Mouse (Mus musculus): ENCODE measurements at regions not wholly inside any gene's neighbourhood (a gene's known extent, or its start where the extent isn't known, plus 50 kb on each side); places are given as distances from the start of the nearest gene placed in this dataset.
"Not testable (repeated sequence)": the region's sequence is repeated elsewhere in the genome, so short reads cannot be mapped to it uniquely, and the experiment has no call there.

GRCm38 (mm10) chr13:73035336-73035940, 224.8 kb upstream of the Irx4 start:
- DNase-seq (ENCODE audit: low spot score) = no peak

GRCm38 (mm10) chr13:73039731-73040130, 220.5 kb upstream of the Irx4 start:
- DNase-seq (ENCODE audit: low spot score) = no peak

GRCm38 (mm10) chr13:73041233-73042040, 218.8 kb upstream of the Irx4 start:
- no peak for DNase-seq (ENCODE audit: low spot score)

GRCm38 (mm10) chr13:73069840-73070530, 190.3 kb upstream of the Irx4 start:
- no peak for DNase-seq (ENCODE audit: low spot score)

- DNase-seq (ENCODE audit: low spot score) = no peak
Measured at GRCm38 (mm10) chr13:73070531-73070908, 189.8 kb upstream of the Irx4 start.

GRCm38 (mm10) chr13:73071032-73071431, 189.2 kb upstream of the Irx4 start:
- DNase-seq (ENCODE audit: low spot score) = no peak

- no peak for DNase-seq (ENCODE audit: low spot score)
Measured at GRCm38 (mm10) chr13:73071854-73072852, 188.1 kb upstream of the Irx4 start.

- no peak for DNase-seq (ENCODE audit: low spot score)
Measured at GRCm38 (mm10) chr13:73077866-73078430, 182.3 kb upstream of the Irx4 start.

GRCm38 (mm10) chr13:73087815-73088214, 172.5 kb upstream of the Irx4 start:
- not testable (repeated sequence) for DNase-seq (ENCODE audit: low spot score)

GRCm38 (mm10) chr13:73091886-73092285, 168.4 kb upstream of the Irx4 start:
- no peak for DNase-seq (ENCODE audit: low spot score)

GRCm38 (mm10) chr13:73097502-73097901, 162.8 kb upstream of the Irx4 start:
- DNase-seq (ENCODE audit: low spot score) = no peak

GRCm38 (mm10) chr13:73099407-73099806, 160.9 kb upstream of the Irx4 start:
- no peak for DNase-seq (ENCODE audit: low spot score)

- no peak for DNase-seq (ENCODE audit: low spot score)
Measured at GRCm38 (mm10) chr13:73107250-73107993, 152.9 kb upstream of the Irx4 start.

GRCm38 (mm10) chr13:73116822-73117632, 143.3 kb upstream of the Irx4 start:
- DNase-seq (ENCODE audit: low spot score) = no peak

- DNase-seq (ENCODE audit: low spot score) = no peak
Measured at GRCm38 (mm10) chr13:73117633-73118076, 142.6 kb upstream of the Irx4 start.

GRCm38 (mm10) chr13:73122945-73123344, 137.3 kb upstream of the Irx4 start:
- DNase-seq (ENCODE audit: low spot score) = no peak

GRCm38 (mm10) chr13:73131270-73131669, 129.0 kb upstream of the Irx4 start:
- no peak for DNase-seq (ENCODE audit: low spot score)

- no peak for DNase-seq (ENCODE audit: low spot score)
Measured at GRCm38 (mm10) chr13:73132746-73133145, 127.5 kb upstream of the Irx4 start.

- DNase-seq (ENCODE audit: low spot score) = no peak
Measured at GRCm38 (mm10) chr13:73134929-73135328, 125.3 kb upstream of the Irx4 start.

- no peak for DNase-seq (ENCODE audit: low spot score)
Measured at GRCm38 (mm10) chr13:73141302-73141701, 119.0 kb upstream of the Irx4 start.

All from layer of hippocampus, adult 9-10 months (tissue).